Mouse (Mus musculus): Measurements from ENCODE around the gene Creg2. TPM values are rescaled to one million over a fixed set of nuclear protein-coding genes. Genes with fewer than 3 reads are reported as not detected.
A peak's percentile ranks its signal among the peaks of the same experiment; 100 is the strongest.
"Not testable (repeated sequence)": the region's sequence is repeated elsewhere in the genome, so short reads cannot be mapped to it uniquely, and the experiment has no call there.

The Creg2 gene
- total and polyA plus RNA-seq, 2 experiments from 2014 or later = 6.9 to 13.1 TPM

DNA sequence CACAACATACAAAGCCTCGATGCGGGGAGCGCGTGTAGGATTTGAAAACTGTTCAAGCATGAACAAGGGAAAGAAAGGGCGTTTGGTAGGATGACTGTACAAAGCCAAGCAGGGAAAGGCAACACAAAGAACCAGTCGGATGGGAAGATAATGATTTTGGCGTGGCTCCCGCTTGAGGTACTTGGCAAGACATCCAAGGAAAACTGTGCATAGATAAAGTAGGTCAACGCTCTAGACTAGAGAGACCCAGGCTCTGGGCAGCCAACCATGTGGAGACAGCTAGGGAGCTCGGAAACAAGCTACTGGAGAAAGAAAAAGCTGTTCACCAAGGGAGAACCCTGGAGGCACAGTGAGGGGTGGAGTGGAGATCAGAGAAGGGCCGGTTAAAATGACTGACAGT lies 52.5 kb downstream of the Creg2 start:
- no peaks in the 10 kb centered on the region for H3K9me3 ChIP-seq (ENCODE audit: low read length)

DNA sequence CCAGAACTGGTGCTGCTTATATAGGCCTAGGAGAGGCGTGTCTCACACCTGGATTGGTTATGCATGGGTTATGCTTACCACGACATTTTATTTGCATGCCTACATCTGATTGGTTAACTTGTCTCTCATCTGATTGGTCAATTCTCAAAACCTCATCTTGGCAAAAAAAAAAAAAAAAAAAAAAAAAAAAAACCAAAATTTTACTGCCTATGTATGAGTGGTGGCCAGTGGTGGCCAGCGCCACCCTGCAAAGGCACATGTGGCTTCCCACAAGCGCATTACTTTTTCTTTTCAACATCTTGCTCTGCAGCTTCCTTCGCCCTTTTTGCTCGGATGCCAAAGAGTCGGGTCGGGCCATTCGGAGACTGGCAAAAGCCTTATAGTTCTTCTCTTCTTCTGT lies 54.1 kb downstream of the Creg2 start:
- ATAC-seq; H3K4me2 ChIP-seq (ENCODE audit: low read depth); H3K9me3 ChIP-seq (ENCODE audit: low read length); H3K4me3 ChIP-seq (ENCODE audit: low read depth, low read length); H3K9ac ChIP-seq; H3K27me3 ChIP-seq (ENCODE audit: insufficient read depth, low read length); H3K4me1 ChIP-seq (ENCODE audit: insufficient read depth); H3K36me3 ChIP-seq (ENCODE audit: insufficient read depth); H3K27ac ChIP-seq (ENCODE audit: low read depth, low read length); DNase-seq: not testable (repeated sequence)
- WGBS = 94% methylated on average over 9 of the region's 9 CpGs

More for the DNA sequence above, 52.5 kb downstream of the Creg2 start:
- ATAC-seq (peak; percentile 36), DNase-seq (peak; percentile 18)
- Histone ChIP-seq H3K27me3 (ENCODE audit: insufficient read depth, low read length) (no peaks in the 10 kb centered on the region), H3K4me2 (ENCODE audit: low read depth) (no peak overlapping the region), H3K36me3 (ENCODE audit: insufficient read depth) (no peaks in the 10 kb centered on the region), H3K4me1 (ENCODE audit: insufficient read depth) (no peaks in the 10 kb centered on the region), H3K4me3 (ENCODE audit: low read depth, low read length) (no peak overlapping the region), H3K27ac (ENCODE audit: low read depth, low read length) (no peak overlapping the region), H3K9ac (no peak overlapping the region)
- no peak for TF ChIP-seq CTCF (IDR thresholded peaks at IDR 0.05; ENCODE audit: low read depth)
- WGBS = 32% methylated on average over 11 of the region's 11 CpGs

DNA sequence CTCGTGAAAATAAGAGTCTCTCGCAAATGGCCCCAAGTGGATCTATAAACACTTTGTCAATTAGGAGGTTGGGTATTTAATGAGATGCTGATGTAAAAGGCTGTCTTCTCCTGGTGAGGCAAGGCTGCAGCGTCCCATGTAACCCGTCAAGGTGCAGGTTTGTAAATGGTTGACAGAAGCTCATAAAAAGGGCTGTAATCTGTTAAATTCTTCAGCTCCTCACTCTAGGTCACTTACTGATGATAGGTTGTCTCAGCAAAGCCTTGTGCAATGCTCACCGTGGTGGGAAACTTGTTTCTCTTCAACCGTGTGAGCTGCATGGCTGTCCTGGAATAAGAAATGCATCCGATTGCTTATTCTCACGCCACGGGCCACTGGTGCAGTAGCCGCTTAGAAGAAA lies 57.4 kb downstream of the Creg2 start:
- ATAC-seq (no peak), DNase-seq (no peak)
- Histone ChIP-seq H3K27ac (ENCODE audit: low read depth, low read length) (no peak overlapping the region), H3K27me3 (ENCODE audit: insufficient read depth, low read length) (no peaks in the 10 kb centered on the region), H3K4me1 (ENCODE audit: insufficient read depth) (no peaks in the 10 kb centered on the region), H3K4me3 (ENCODE audit: low read depth, low read length) (no peak overlapping the region), H3K9me3 (ENCODE audit: low read length) (no peaks in the 10 kb centered on the region), H3K4me2 (ENCODE audit: low read depth) (no peak overlapping the region), H3K9ac (no peak overlapping the region), H3K36me3 (ENCODE audit: insufficient read depth) (no peaks in the 10 kb centered on the region)
- TF ChIP-seq CTCF (IDR thresholded peaks at IDR 0.05; ENCODE audit: low read depth) = no peak
- 66% methylated on average over 10 of the region's 10 CpGs for WGBS

DNA sequence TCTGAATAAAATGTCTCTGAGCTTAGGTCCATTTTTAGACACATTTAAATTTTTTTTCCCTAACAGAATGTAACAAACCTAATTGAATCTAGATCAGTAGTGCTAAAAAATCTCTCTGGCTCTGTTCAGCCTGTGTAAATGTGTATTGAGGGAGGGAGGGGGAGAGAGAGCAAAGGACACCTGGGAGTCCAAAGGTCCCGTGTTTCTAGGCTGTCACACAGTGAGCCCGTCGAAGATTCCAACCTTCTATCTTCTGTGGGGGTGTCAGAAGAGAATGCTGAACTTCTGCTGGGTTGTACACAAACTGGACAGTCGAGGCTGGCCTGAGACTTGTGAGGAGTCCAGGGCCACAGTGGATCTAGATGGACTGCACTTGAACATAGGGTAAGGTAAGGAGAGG lies 59.2 kb downstream of the Creg2 start:
- Histone ChIP-seq H3K4me2 (ENCODE audit: low read depth) (no peak overlapping the region), H3K9ac (no peak overlapping the region), H3K27ac (ENCODE audit: low read depth, low read length) (no peak overlapping the region), H3K4me3 (ENCODE audit: low read depth, low read length) (no peak overlapping the region), H3K4me1 (ENCODE audit: insufficient read depth) (no peaks in the 10 kb centered on the region), H3K9me3 (ENCODE audit: low read length) (no peaks in the 10 kb centered on the region), H3K27me3 (ENCODE audit: insufficient read depth, low read length) (no peaks in the 10 kb centered on the region), H3K36me3 (ENCODE audit: insufficient read depth) (no peaks in the 10 kb centered on the region)
- DNase-seq = no peak
- no peak for ATAC-seq
- 73% methylated on average over 4 of the region's 4 CpGs for WGBS
- TF ChIP-seq CTCF (IDR thresholded peaks at IDR 0.05; ENCODE audit: low read depth) = no peak

DNA sequence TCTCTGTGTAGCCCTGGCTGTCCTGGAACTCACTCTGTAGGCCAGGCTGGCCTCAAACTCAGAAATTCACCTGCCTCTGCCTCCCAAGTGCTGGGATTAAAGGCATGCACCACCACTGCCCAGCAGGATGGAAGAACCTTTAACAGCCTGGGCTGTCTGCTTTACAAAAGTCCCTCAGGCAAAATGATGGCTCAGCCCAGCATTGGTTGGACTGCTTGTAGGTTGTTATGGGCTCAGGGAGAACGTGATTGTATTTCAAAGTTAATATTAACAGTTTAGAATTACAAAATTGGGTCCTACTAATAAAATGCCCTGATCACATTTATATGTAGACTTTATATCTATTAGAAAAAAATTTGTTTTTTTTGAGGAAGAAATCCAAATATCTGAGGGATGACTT lies 59.7 kb downstream of the Creg2 start:
- not testable (repeated sequence) for H3K4me3 ChIP-seq (ENCODE audit: low read depth, low read length); H3K27ac ChIP-seq (ENCODE audit: low read depth, low read length); H3K27me3 ChIP-seq (ENCODE audit: insufficient read depth, low read length); DNase-seq; H3K4me1 ChIP-seq (ENCODE audit: insufficient read depth); H3K36me3 ChIP-seq (ENCODE audit: insufficient read depth); H3K4me2 ChIP-seq (ENCODE audit: low read depth); H3K9me3 ChIP-seq (ENCODE audit: low read length); ATAC-seq; H3K9ac ChIP-seq
- 75% methylated on average over 1 of the region's 1 CpGs for WGBS

DNA sequence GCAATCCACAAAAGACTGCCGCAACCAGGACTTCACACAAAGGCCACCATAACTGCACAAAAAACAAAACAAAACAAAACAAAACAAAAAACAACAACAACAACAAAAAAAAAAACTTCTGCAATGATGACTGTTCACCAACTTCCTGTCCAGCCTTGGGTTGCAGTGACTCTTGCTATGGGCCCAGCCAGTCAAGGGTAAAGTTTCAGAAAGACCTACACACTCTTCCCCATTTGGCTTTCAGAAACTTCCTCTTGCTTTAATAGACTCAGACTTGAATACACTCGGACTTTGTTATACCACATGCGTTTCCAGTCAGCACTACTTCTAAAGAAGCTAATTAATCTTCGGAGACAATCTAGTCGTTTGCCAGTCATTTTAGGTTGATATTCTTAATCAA lies 61.1 kb downstream of the Creg2 start:
- no peak overlapping the region for H3K4me3 ChIP-seq (ENCODE audit: low read depth, low read length)
- no peak overlapping the region for H3K9ac ChIP-seq
- TF ChIP-seq CTCF (IDR thresholded peaks at IDR 0.05; ENCODE audit: low read depth) = no peak
- H3K27me3 ChIP-seq (ENCODE audit: insufficient read depth, low read length) = no peaks in the 10 kb centered on the region
- H3K4me1 ChIP-seq (ENCODE audit: insufficient read depth) = no peaks in the 10 kb centered on the region
- DNase-seq (no peak), ATAC-seq (no peak)
- H3K36me3 ChIP-seq (ENCODE audit: insufficient read depth) = no peaks in the 10 kb centered on the region
- no peak overlapping the region for H3K4me2 ChIP-seq (ENCODE audit: low read depth)
- no peak overlapping the region for H3K27ac ChIP-seq (ENCODE audit: low read depth, low read length)
- H3K9me3 ChIP-seq (ENCODE audit: low read length) = no peaks in the 10 kb centered on the region
- WGBS = 68% methylated on average over 5 of the region's 5 CpGs

DNA sequence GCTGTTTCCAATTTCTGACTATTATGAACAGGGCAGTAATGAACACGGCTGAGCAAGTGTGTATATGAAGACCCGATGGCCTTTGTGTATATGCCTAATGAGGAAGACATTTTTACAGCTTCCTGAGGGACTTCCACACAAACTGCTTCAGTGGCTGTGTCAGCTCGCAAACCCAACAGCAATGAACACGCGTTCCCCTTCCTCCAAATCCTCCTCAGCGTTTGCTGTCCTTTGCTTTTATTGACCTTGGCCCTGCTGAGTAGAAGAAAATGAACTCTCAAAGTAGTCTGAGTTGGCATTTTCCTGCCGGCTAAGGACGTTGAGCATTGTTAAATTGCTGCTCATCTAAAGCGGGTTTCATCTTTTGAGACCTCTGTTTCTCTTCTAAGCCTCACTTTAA lies 65.9 kb downstream of the Creg2 start:
- WGBS = 85% methylated on average over 9 of the region's 9 CpGs
- Histone ChIP-seq H3K27me3 (ENCODE audit: insufficient read depth, low read length) (no peaks in the 10 kb centered on the region), H3K4me3 (ENCODE audit: low read depth, low read length) (no peak overlapping the region), H3K9me3 (ENCODE audit: low read length) (no peaks in the 10 kb centered on the region), H3K27ac (ENCODE audit: low read depth, low read length) (no peak overlapping the region), H3K9ac (no peak overlapping the region), H3K4me1 (ENCODE audit: insufficient read depth) (no peaks in the 10 kb centered on the region), H3K36me3 (ENCODE audit: insufficient read depth) (no peaks in the 10 kb centered on the region), H3K4me2 (ENCODE audit: low read depth) (no peak overlapping the region)
- DNase-seq (no peak), ATAC-seq (no peak)
- TF ChIP-seq CTCF (IDR thresholded peaks at IDR 0.05; ENCODE audit: low read depth) = no peak

DNA sequence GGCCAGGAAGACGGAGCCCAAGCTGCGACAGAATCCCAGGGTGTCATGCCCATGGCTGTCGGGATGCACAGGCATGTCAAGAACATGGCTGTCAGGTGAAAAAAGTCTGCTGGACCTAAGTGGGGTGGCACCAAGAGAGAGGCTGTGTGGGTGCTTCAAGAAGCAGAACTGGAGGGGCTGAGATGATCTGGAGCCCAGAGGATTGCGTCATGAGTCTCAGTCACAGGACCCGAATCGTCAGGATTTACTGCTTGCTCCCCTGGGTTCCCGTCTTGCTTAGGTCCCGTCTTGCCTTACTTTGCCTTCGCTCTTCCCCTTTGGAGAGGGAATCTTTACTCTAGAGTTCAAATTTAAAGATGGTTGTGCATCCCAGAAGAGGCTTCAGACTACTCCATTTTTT lies 68.1 kb downstream of the Creg2 start:
- no peak overlapping the region for H3K4me2 ChIP-seq (ENCODE audit: low read depth)
- H3K27me3 ChIP-seq (ENCODE audit: insufficient read depth, low read length) = no peaks in the 10 kb centered on the region
- WGBS = 96% methylated on average over 9 of the region's 9 CpGs
- H3K27ac ChIP-seq (ENCODE audit: low read depth, low read length) = no peak overlapping the region
- H3K4me3 ChIP-seq (ENCODE audit: low read depth, low read length) = no peak overlapping the region
- no peak for TF ChIP-seq CTCF (IDR thresholded peaks at IDR 0.05; ENCODE audit: low read depth)
- no peaks in the 10 kb centered on the region for H3K36me3 ChIP-seq (ENCODE audit: insufficient read depth)
- ATAC-seq (no peak), DNase-seq (no peak)
- no peaks in the 10 kb centered on the region for H3K9me3 ChIP-seq (ENCODE audit: low read length)
- H3K9ac ChIP-seq = no peak overlapping the region
- H3K4me1 ChIP-seq (ENCODE audit: insufficient read depth) = no peaks in the 10 kb centered on the region

Measured in forebrain, postnatal 0 days (tissue).